In the genomic region with DNA sequence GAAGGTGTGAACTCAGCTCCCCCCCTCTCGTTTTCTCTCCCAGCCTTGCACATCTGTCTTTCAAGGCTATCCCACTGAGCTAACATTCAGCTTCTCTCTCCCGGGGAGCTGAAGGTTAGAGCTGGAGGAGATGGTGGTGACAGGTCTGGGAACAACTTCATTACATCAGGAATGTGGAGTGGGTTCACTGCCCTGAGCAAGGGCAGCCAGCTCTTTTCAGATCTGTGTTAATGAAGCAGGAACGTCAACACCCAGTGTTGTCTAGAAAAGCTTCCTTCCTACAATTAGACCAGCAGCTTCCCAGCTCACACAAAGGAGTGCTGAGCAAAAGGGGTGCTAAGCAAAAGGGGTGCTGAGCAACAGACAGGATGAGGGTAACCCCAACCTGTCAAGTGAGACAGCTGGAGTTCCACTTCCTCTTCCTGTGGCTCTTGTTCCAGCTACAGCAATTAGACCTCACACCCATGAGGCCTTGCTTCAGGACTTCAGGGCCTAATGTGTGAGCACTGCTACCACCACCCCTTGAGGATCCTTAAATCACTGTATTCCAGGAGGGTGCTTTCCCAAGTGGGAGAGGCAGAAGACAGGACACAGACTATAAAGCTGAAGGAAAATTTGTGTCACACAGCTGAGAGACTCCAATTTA, we compare ENCODE assay signal across 12 mouse cellular contexts. TPM values are rescaled to one million over a fixed set of nuclear protein-coding genes. Genes with fewer than 3 reads are reported as not detected.
DNase-seq lines count a peak whose midpoint lies in the region; ATAC-seq and TF ChIP-seq lines count a peak whose summit lies in the region.
"Had no signal": no experiment of that assay in that cellular context is flagged by ENCODE, and none has a peak within 500 bp of the region (broad histone marks: within the 10 kb centered on the region; RNA-seq: fewer than 3 reads in every experiment).

No protein-coding gene starts in this region.

- no peak for TF ChIP-seq EP300 in lung, postnatal 0 days (IDR thresholded peaks at IDR 0.05)

- H3K36me3 ChIP-seq in lung, postnatal 0 days (ENCODE audit: insufficient read depth, low read length) = no peaks in the 10 kb centered on the region

- no peak for ATAC-seq in CD4-positive, CD25-positive, alpha-beta regulatory T cell, adult 4 months
- peak; percentile 23; the same call in 1 of the 2 replicates for ATAC-seq in lung, postnatal 0 days
- peak; percentile 99 for ATAC-seq in granulocyte monocyte progenitor cell, adult 5-6 weeks (replicated peaks; ENCODE audit: poor library complexity, severe bottlenecking)
- ATAC-seq in frontal cortex, adult (ENCODE audit: low TSS enrichment) = no peak

- no peaks in the 10 kb centered on the region for H3K9me3 ChIP-seq in lung, postnatal 0 days (ENCODE audit: low read length)

- H3K9ac ChIP-seq in lung, postnatal 0 days (replicated peaks; ENCODE audit: low read depth) = no peak overlapping the region

- peak overlapping the region; percentile 43 for H3K27ac ChIP-seq in lung, postnatal 0 days (ENCODE audit: low read length)

- 32% methylated on average over 3 of the region's 3 CpGs for WGBS in lung, postnatal 0 days

- peaks cover 20% of the 10 kb centered on the region for H3K4me1 ChIP-seq in lung, postnatal 0 days (ENCODE audit: insufficient read depth, low read depth, low read length)

- DNase-seq in CD4-positive, CD25-positive, alpha-beta regulatory T cell, adult 2 months (ENCODE audit: low read depth, low spot score) = peak; percentile 3
- no peak for DNase-seq in lung, postnatal 0 days (ENCODE audit: low spot score)
- no peak for DNase-seq in lung, postnatal 25 days (ENCODE audit: low spot score)
- peak; percentile 11 to 15 for DNase-seq in thymus, postnatal 10 days (ENCODE audit: low spot score in 2 of 2)
- no peak for DNase-seq in ovary, adult 18-20 months (ENCODE audit: low spot score)
- DNase-seq: adrenal gland, adult 8-10 months; cerebellum, postnatal 36 days; right cerebral cortex, postnatal 25 days had no signal

- H3K4me3 ChIP-seq in lung, postnatal 0 days (ENCODE audit: low read depth, low read length) = no peak overlapping the region

- TF ChIP-seq CTCF in lung, postnatal 0 days (IDR thresholded peaks at IDR 0.05) = no peak

- no peak overlapping the region for H3K4me2 ChIP-seq in lung, postnatal 0 days (replicated peaks; ENCODE audit: low read depth, low read length)
- H3K4me2 ChIP-seq: liver, embryonic 11.5 days had no signal

- H3K27me3 ChIP-seq in lung, postnatal 0 days (replicated peaks; ENCODE audit: insufficient read depth, low read length) = no peaks in the 10 kb centered on the region

RNA-seq across cellular contexts. Expression of gene Rai14, which starts 52.3 kb away (rescaled TPM):
- polyA plus RNA-seq in CD4-positive, CD25-positive, alpha-beta regulatory T cell, adult 4 months (2017; shearing (Covaris generic)) = 1 to 10 TPM in 1 of 2 experiments, under 1 TPM in 1; 0.47 to 1.2 TPM
- polyA plus RNA-seq in lung, postnatal 0 days (2015; fragmentation: Nextera tagmentation; extraction: Ambion mirVana) = 56.0 and 63.0 TPM in 2 replicates
- total RNA-seq in granulocyte monocyte progenitor cell, adult 5-6 weeks (2014; fragmentation: Nextera tagmentation) = 6.1 and 6.2 TPM in 2 replicates
- total RNA-seq in granulocyte monocyte progenitor cell, adult 5-6 weeks (2017) = 4.3 and 5.2 TPM in 2 replicates

Comparison
In these comparisons a context has a peak if more than half of its experiments do, and no peak if none do; other contexts are left out.
1. DNase-seq: peak in CD4-positive, CD25-positive, alpha-beta regulatory T cell, adult 2 months (single experiment) and thymus, postnatal 10 days (2 of 2); none in lung, postnatal 0 days (single experiment), lung, postnatal 25 days (single experiment) and ovary, adult 18-20 months (single experiment).
2. ATAC-seq: peak in lung, postnatal 0 days (single experiment) and granulocyte monocyte progenitor cell, adult 5-6 weeks (single experiment); none in CD4-positive, CD25-positive, alpha-beta regulatory T cell, adult 4 months (single experiment) and frontal cortex, adult (single experiment).
3. RNA of gene Rai14, which starts 52.3 kb away (polyA plus RNA-seq): 56.0 to 63.0 TPM in lung, postnatal 0 days; 0.47 to 1.2 TPM in CD4-positive, CD25-positive, alpha-beta regulatory T cell, adult 4 months; every median in the first group is over 10 times any median in the second.